ENCODE assay signal across 9 mouse cellular contexts in the genomic region with DNA sequence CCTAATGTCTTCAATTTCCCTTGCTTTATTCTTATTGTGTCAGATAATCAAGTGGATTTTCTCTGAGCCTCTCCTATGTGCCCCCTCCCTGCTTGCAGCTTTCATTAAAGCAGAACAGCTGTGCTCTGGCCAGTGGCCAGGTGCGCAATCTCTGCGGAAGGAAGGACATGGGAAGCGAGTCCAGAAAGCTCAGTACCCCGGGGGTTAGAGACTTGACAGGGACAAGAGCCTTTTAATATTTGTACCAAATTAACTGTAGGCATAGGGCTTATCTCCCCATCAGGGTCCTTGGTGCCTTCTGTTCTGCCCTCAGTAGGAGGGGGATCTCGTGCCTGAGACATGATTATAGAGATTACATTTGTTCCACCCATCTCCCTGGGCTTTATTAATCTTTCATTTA.
A peak's percentile ranks its signal among the peaks of the same experiment; 100 is the strongest.
DNase-seq lines count a peak whose midpoint lies in the region; ATAC-seq lines count a peak whose summit lies in the region.
"Had no signal": no experiment of that assay in that cellular context is flagged by ENCODE, and none has a peak within 500 bp of the region (broad histone marks: within the 10 kb centered on the region; RNA-seq: fewer than 3 reads in every experiment).

No protein-coding gene starts in this region.

- no peaks in the 10 kb centered on the region for H3K27me3 ChIP-seq in forebrain, embryonic 11.5 days (ENCODE audit: control insufficient read depth, insufficient read depth, low read length)
- no peaks in the 10 kb centered on the region for H3K27me3 ChIP-seq in forebrain, embryonic 10.5 days (ENCODE audit: poor library complexity, severe bottlenecking)
- H3K27me3 ChIP-seq in embryonic facial prominence, embryonic 14.5 days (replicated peaks; ENCODE audit: control insufficient read depth, insufficient read depth, low read length) = no peaks in the 10 kb centered on the region
- H3K27me3 ChIP-seq: liver, embryonic 15.5 days had no signal

- ATAC-seq in forebrain, embryonic 11.5 days (replicated peaks; ENCODE audit: low FRiP score) = peak; percentile 73
- ATAC-seq in embryonic facial prominence, embryonic 14.5 days (ENCODE audit: low read depth) = peak; percentile 70

- H3K27ac ChIP-seq in forebrain, embryonic 11.5 days (ENCODE audit: low read depth, low read length) = no peak overlapping the region
- no peak overlapping the region for H3K27ac ChIP-seq in forebrain, embryonic 10.5 days
- H3K27ac ChIP-seq in embryonic facial prominence, embryonic 14.5 days (replicated peaks; ENCODE audit: low read depth, low read length) = no peak overlapping the region
- H3K27ac ChIP-seq: liver, embryonic 15.5 days had no signal

- H3K36me3 ChIP-seq in forebrain, embryonic 11.5 days (ENCODE audit: control insufficient read depth, insufficient read depth, low read length) = no peaks in the 10 kb centered on the region
- no peaks in the 10 kb centered on the region for H3K36me3 ChIP-seq in forebrain, embryonic 10.5 days (replicated peaks)
- no peaks in the 10 kb centered on the region for H3K36me3 ChIP-seq in embryonic facial prominence, embryonic 14.5 days (ENCODE audit: control insufficient read depth, insufficient read depth, low read length)
- H3K36me3 ChIP-seq: liver, embryonic 15.5 days had no signal

- H3K4me1 ChIP-seq in forebrain, embryonic 11.5 days (replicated peaks; ENCODE audit: control insufficient read depth, insufficient read depth, low read length) = peaks cover 3% of the 10 kb centered on the region; the same call in 1 of the 2 replicates
- peaks cover 42% of the 10 kb centered on the region for H3K4me1 ChIP-seq in forebrain, embryonic 10.5 days
- no peaks in the 10 kb centered on the region; the same call in 1 of the 2 replicates for H3K4me1 ChIP-seq in embryonic facial prominence, embryonic 14.5 days (ENCODE audit: control insufficient read depth, insufficient read depth, low read length)
- H3K4me1 ChIP-seq: liver, embryonic 15.5 days had no signal

- DNase-seq in forebrain, embryonic 11.5 days (ENCODE audit: low spot score) = peak; percentile 55
- no peak for DNase-seq in forebrain, embryonic 10.5 days (ENCODE audit: extremely low spot score, low spot score)
- peak; percentile 81 for DNase-seq in embryonic facial prominence, embryonic 14.5 days (ENCODE audit: low spot score)
- DNase-seq in heart, postnatal 4 days = peak; percentile 83
- peak; percentile 27 for DNase-seq in lung, postnatal 25 days (ENCODE audit: low spot score)
- DNase-seq in testis, postnatal 14 days (ENCODE audit: low spot score) = peak; percentile 19
- no peak for DNase-seq in left cerebral cortex, adult 9 months (ENCODE audit: low spot score in 2 of 2)
- no peak for DNase-seq in layer of hippocampus, adult 9-10 months (ENCODE audit: low spot score)

- no peaks in the 10 kb centered on the region for H3K9me3 ChIP-seq in forebrain, embryonic 11.5 days (ENCODE audit: control insufficient read depth, low read length)
- H3K9me3 ChIP-seq in forebrain, embryonic 10.5 days = no peaks in the 10 kb centered on the region
- H3K9me3 ChIP-seq in embryonic facial prominence, embryonic 14.5 days (ENCODE audit: control insufficient read depth, low read length) = no peaks in the 10 kb centered on the region
- H3K9me3 ChIP-seq: liver, embryonic 15.5 days had no signal

- 44% methylated on average over 5 of the region's 5 CpGs for WGBS in forebrain, embryonic 11.5 days
- 58% methylated on average over 5 of the region's 5 CpGs for WGBS in forebrain, embryonic 10.5 days
- WGBS in embryonic facial prominence, embryonic 14.5 days = 25% methylated on average over 5 of the region's 5 CpGs

- H3K4me3 ChIP-seq in forebrain, embryonic 11.5 days (ENCODE audit: low read depth, low read length) = no peak overlapping the region
- H3K4me3 ChIP-seq in forebrain, embryonic 10.5 days = no peak overlapping the region
- H3K4me3 ChIP-seq in embryonic facial prominence, embryonic 14.5 days (ENCODE audit: low read depth, low read length) = no peak overlapping the region
- H3K4me3 ChIP-seq: liver, embryonic 15.5 days had no signal

- no peak overlapping the region for H3K9ac ChIP-seq in forebrain, embryonic 11.5 days (ENCODE audit: low read length)
- no peak overlapping the region for H3K9ac ChIP-seq in embryonic facial prominence, embryonic 14.5 days (ENCODE audit: low read depth, low read length)
- H3K9ac ChIP-seq: liver, embryonic 15.5 days had no signal

- no peak overlapping the region for H3K4me2 ChIP-seq in forebrain, embryonic 11.5 days (ENCODE audit: low read depth, low read length, severe bottlenecking)
- H3K4me2 ChIP-seq in embryonic facial prominence, embryonic 14.5 days (ENCODE audit: low read depth, low read length) = no peak overlapping the region
- H3K4me2 ChIP-seq: liver, embryonic 15.5 days had no signal

Comparison
In these comparisons a context has a peak if more than half of its experiments do, and no peak if none do; other contexts are left out.
1. DNase-seq: peak in forebrain, embryonic 11.5 days (single experiment), embryonic facial prominence, embryonic 14.5 days (single experiment), heart, postnatal 4 days (single experiment), lung, postnatal 25 days (single experiment) and testis, postnatal 14 days (single experiment); none in forebrain, embryonic 10.5 days (single experiment), left cerebral cortex, adult 9 months (0 of 2) and layer of hippocampus, adult 9-10 months (single experiment).